Mouse (Mus musculus) embryonic facial prominence, embryonic 15.5 days (tissue): ENCODE measurements around the gene F8. TPM values are rescaled to one million over a fixed set of nuclear protein-coding genes. Genes with fewer than 3 reads are reported as not detected.

Experiments used
- ATAC-seq: fragments of 200-750 bp; cut with Nextera tagmentation; 2 replicates; pipeline ENCODE4 v1.8.0; 2017; ENCODE audit warnings: low read depth, moderate TSS enrichment; ENCODE audit not compliant: insufficient number of reproducible peaks, low FRiP score, low TSS enrichment
- H3K27ac ChIP-seq: fragments of 300-500 bp; sonication (generic); replicated peaks from 2 replicates; pipeline ENCODE4 v1.5.1; 2015; ENCODE audit warnings: mild to moderate bottlenecking, inconsistent platforms
- H3K27me3 ChIP-seq: fragments of 300-500 bp; sonication (generic); 2 replicates; pipeline ENCODE4 v1.6.1; 2015; ENCODE audit warnings: inconsistent platforms
- H3K36me3 ChIP-seq: fragments of 300-500 bp; sonication (generic); 2 replicates; pipeline ENCODE4 v1.6.1; 2015; ENCODE audit warnings: mild to moderate bottlenecking, inconsistent platforms
- H3K4me1 ChIP-seq: fragments of 300-500 bp; sonication (generic); 2 replicates; pipeline ENCODE4 v1.6.1; 2015; ENCODE audit warnings: inconsistent platforms
- H3K4me2 ChIP-seq: fragments of 300-500 bp; sonication (generic); replicated peaks from 2 replicates; pipeline ENCODE4 v1.6.1; 2015; ENCODE audit warnings: mild to moderate bottlenecking, inconsistent platforms
- H3K4me3 ChIP-seq: fragments of 300-500 bp; sonication (generic); replicated peaks from 2 replicates; pipeline ENCODE4 v1.5.1; 2015; ENCODE audit warnings: mild to moderate bottlenecking, inconsistent platforms
- H3K9ac ChIP-seq: fragments of 300-500 bp; sonication (generic); 2 replicates; pipeline ENCODE4 v1.6.1; 2015; ENCODE audit warnings: inconsistent platforms
- H3K9me3 ChIP-seq: fragments of 300-500 bp; sonication (generic); replicated peaks from 2 replicates; pipeline ENCODE4 v1.6.1; 2016; ENCODE audit warnings: inconsistent platforms
- WGBS: fragments of 180-500 bp; shearing (Covaris S2); methylation state at CpG from one replicate; pipeline ENCODE4 v1.1.7; 2015; 5-methylcytosine and 5-hydroxymethylcytosine counted together
- polyA plus RNA-seq: library from polyadenylated mRNA; unstranded; fragments of >200 nt; fragmentation: Nextera tagmentation; extraction: Ambion mirVana; gene quantifications from 2 replicates; pipeline ENCODE4 v1.2.1, GENCODE M21; 2015

Gene F8
- polyA plus RNA-seq, 1 experiment from 2014 or later: 2.0 TPM

DNA sequence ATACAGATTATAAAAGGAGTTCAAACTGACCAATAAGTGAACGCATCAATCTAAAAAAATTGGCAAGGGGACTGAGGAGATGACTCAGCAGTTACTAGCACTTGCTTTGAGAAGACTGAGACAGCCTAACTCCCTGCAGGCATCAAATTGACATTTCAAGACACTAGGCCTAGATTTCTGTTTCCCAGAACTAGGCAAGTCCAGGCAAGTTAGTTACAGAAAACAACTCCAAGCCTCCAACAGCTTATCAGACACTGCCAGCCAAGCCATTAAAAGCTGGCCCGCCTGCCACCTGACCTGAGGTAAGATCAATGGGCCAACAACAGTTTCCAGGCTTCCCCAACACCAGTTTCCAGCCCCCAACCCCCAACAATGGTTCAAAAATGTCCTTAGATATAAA, 244.7 kb downstream of the F8 start:
- Histone ChIP-seq H3K4me2 (no peak overlapping the region), H3K4me3 (no peak overlapping the region), H3K4me1 (no peaks in the 10 kb centered on the region), H3K9ac (no peak overlapping the region), H3K9me3 (no peaks in the 10 kb centered on the region), H3K27ac (no peak overlapping the region), H3K36me3 (no peaks in the 10 kb centered on the region), H3K27me3 (no peaks in the 10 kb centered on the region)
- WGBS: 68% methylated on average over 2 of the region's 2 CpGs
- ATAC-seq: no peak

DNA sequence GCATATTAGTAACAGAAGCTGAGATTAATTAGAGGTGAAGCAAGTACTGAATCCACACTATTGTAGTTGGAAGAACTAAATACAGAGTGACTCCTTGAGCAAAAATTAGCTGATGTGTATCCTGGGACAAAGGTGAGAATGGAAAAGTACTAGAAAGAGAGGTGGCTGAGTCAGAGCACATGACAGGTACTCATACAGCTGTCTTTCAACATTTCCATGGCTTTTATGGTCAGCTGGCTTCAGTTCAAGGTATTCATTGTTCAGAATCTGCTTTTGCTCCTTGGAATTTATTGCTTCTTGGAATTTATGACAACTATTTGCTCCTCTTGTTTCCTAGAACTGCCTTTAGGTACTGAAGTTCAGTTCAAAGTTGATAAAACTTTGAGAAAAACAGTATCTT, 245.5 kb downstream of the F8 start:
- Histone ChIP-seq H3K4me2 (no peak overlapping the region), H3K27ac (no peak overlapping the region), H3K9ac (no peak overlapping the region), H3K4me1 (no peaks in the 10 kb centered on the region), H3K27me3 (no peaks in the 10 kb centered on the region), H3K9me3 (no peaks in the 10 kb centered on the region), H3K36me3 (no peaks in the 10 kb centered on the region), H3K4me3 (no peak overlapping the region)
- ATAC-seq: no peak

DNA sequence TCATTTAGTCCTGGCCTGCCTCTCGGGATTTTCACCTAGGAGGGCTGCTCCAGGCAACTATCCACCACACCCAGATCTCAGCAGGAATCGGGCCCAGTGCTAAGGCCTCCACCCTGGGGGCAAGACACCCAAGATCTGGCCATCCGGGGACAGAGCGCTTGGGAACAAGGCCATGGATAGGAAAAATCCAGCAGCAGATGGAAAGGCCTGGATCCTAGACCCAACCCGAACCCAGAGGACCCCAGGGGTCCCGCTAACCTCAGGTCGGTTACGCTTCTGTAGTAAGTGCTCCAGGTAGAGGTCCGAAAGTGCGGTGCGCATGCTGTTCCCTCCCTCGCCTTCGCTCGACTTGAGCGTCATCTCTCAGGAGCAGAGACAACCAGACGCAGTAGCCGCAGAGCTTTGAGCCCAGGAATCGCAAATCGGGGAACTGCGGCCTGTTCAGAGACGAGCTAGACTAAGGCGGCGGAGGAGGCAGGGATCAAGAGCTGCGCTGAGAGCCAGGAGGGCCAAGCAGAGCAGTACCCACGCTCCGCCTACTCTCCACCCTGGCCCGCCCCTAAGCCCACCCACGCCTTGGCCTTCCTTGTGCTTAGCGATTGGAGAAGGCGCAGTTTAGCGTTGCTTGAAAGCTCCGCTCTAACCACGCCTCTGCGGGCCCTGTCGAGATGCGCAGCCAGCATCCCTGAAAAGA, 251.8 kb downstream of the F8 start, which contains the start of gene Mpp1:
Mpp1 (minus strand) TSS at position 550 of the 694 bp plus-strand sequence.
- ATAC-seq: peak; percentile 96
- H3K27ac ChIP-seq: peak within 1 kb of the TSS; percentile 71
- H3K36me3 ChIP-seq: no peaks in the 10 kb centered on the region
- H3K9ac ChIP-seq: peak within 1 kb of the TSS; percentile 41
- H3K4me3 ChIP-seq: peak within 1 kb of the TSS; percentile 53
- no peaks in the 10 kb centered on the region for H3K4me1 ChIP-seq
- no peaks in the 10 kb centered on the region for H3K27me3 ChIP-seq
- H3K4me2 ChIP-seq: peak within 1 kb of the TSS; percentile 45
- 15% methylated on average over 36 of the region's 36 CpGs for WGBS
- no peaks in the 10 kb centered on the region for H3K9me3 ChIP-seq

GRCm38 (mm10) chrX:75129474-75129873, 252.9 kb downstream of the F8 start:
- H3K4me2 ChIP-seq: no peak overlapping the region

DNA sequence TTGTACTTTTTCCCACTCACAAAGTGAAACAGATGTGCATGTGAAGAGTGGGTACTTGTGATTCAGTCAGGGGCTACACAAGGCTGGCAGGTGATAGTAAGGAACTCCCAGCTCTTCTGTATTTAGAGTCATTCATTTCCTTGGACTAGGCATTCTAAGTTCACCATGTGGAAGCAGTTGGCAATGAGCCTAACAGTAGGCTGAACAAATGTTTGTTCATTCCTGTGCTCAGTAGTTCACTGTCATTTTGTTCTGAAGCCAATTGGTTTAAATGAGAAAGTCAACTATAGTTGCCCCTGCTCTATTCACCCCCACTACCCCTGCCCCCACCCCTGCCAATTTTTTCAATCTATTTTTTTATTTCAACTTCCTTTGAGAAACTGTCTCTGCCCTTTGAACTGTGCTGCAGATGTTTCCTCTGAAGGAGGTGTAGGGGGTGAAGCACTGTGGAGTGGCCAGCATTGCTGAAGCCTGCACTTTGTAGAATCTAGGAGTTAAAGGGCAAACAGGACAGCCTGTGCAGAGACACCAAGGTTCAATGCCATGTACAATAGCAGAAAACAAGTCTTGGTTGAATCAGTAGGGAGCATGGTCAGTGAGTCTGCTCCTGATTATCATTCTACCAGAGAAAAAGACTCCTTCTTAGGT, 254.0 kb downstream of the F8 start:
- Histone ChIP-seq H3K9me3 (no peaks in the 10 kb centered on the region), H3K4me3 (no peak overlapping the region), H3K36me3 (peaks cover 4% of the 10 kb centered on the region; the same call in 1 of the 2 replicates), H3K4me2 (no peak overlapping the region), H3K27me3 (no peaks in the 10 kb centered on the region), H3K4me1 (no peaks in the 10 kb centered on the region), H3K9ac (no peak overlapping the region), H3K27ac (no peak overlapping the region)
- no peak for ATAC-seq

More at GRCm38 (mm10) chrX:75129474-75129873, 252.9 kb downstream of the F8 start:
- no peak overlapping the region for H3K4me3 ChIP-seq
- H3K9me3 ChIP-seq: no peaks in the 10 kb centered on the region
- no peak overlapping the region for H3K27ac ChIP-seq
- 76% methylated on average over 2 of the region's 2 CpGs for WGBS
- H3K4me1 ChIP-seq: no peaks in the 10 kb centered on the region
- H3K27me3 ChIP-seq: no peaks in the 10 kb centered on the region
- no peak for ATAC-seq
- H3K9ac ChIP-seq: no peak overlapping the region
- H3K36me3 ChIP-seq: peaks cover 4% of the 10 kb centered on the region; the same call in 1 of the 2 replicates

DNA sequence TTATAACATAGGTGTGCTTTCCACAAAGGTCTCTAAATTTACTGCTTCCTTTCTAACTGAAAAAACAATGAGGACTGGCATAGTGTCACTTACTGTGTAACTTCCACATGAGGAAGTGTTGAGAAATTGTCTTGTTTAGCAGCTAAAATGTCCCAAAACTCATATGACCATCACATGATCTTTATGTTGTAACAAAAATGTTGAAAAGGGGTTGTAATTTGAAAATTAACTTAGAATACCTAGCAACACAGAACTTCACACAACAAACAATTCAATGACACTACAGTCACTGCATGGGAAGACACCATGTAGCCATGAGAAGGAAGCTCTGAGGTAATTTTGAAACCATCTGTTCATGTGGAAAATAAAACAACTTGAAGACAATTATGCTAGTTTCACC, 255.5 kb downstream of the F8 start:
- Histone ChIP-seq H3K9me3 (no peaks in the 10 kb centered on the region), H3K9ac (no peak overlapping the region), H3K36me3 (peaks cover 4% of the 10 kb centered on the region; the same call in 1 of the 2 replicates), H3K27ac (no peak overlapping the region), H3K4me3 (no peak overlapping the region), H3K4me1 (no peaks in the 10 kb centered on the region), H3K27me3 (no peaks in the 10 kb centered on the region), H3K4me2 (no peak overlapping the region)
- ATAC-seq: no peak

DNA sequence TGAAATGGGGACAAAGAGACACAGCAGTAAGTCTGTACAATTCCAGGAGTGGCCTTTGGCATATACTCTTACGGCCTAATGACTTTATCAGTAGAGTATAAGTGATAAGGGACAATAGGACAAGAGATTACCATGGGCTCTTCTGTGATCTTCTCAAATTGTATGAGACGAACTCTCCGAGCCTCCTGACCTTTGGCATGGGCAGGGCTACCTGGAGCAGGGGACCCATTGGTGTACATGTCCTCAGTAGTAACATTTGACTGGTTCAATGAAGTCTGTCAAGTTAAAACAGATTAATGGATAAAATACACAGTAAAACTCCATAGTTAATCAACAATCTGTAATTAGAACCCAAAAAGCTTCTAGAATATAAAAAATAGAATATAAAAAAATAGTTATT, 256.8 kb downstream of the F8 start:
- Histone ChIP-seq H3K27me3 (no peaks in the 10 kb centered on the region), H3K4me3 (no peak overlapping the region), H3K9me3 (no peaks in the 10 kb centered on the region), H3K36me3 (peaks cover 4% of the 10 kb centered on the region; the same call in 1 of the 2 replicates), H3K4me2 (no peak overlapping the region), H3K9ac (no peak overlapping the region), H3K27ac (no peak overlapping the region), H3K4me1 (no peaks in the 10 kb centered on the region)
- WGBS: 82% methylated on average over 3 of the region's 3 CpGs
- no peak for ATAC-seq

Other genes with a start within 250 kb of the F8 start
- not detected in 2 replicates for gene Smim9, start 218.8 kb downstream of the F8 start, polyA plus RNA-seq
- 64.6 and 65.2 TPM in 2 replicates for gene Fundc2, start 216 bp downstream of the F8 start, polyA plus RNA-seq
- gene Cmc4, start 34.0 kb upstream of the F8 start, polyA plus RNA-seq: 21.8 and 23.2 TPM in 2 replicates
- gene Mtcp1, start 34.0 kb upstream of the F8 start, polyA plus RNA-seq: 8.5 and 9.4 TPM in 2 replicates
- 48.8 and 52.2 TPM in 2 replicates for gene Brcc3, start 34.0 kb upstream of the F8 start, polyA plus RNA-seq
- 140 and 145 TPM in 2 replicates for gene Vbp1, start 131.7 kb upstream of the F8 start, polyA plus RNA-seq
- gene Rab39b, start 195.6 kb upstream of the F8 start, polyA plus RNA-seq: 2.6 TPM in 2 replicates